Mouse (Mus musculus): ENCODE results near the gene Npr2.

DNA sequence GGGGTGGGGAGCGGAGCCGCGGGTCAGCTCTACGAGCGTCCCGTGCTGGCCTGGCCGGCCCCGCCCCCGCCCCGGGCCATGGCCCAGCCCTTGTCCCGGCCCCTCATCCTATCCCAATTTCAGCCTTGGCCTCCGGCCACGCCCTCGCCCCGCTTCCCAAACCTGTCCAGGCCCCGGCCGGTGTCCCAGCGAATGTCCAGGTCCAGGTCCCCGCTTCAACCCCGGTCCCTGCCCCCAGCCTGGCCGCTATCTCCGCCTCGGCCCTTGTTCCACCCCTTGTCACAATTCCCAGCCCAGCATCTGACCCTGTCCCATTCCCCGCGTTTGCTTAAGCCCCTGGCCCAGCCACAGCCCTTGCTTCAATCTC, 37.7 kb downstream of the Npr2 start:
- TF ChIP-seq CTCF (IDR thresholded peaks at IDR 0.05; ENCODE audit: low read depth, low read length) (no peak), POLR2A (IDR thresholded peaks at IDR 0.05; ENCODE audit: insufficient read depth, low read length) (no peak)

Data from ES-Bruce4 (cell line).